Mouse (Mus musculus) heart, embryonic 10.5 days (tissue): ENCODE measurements around the gene Uba7. TPM values are rescaled to one million over a fixed set of nuclear protein-coding genes. Genes with fewer than 3 reads are reported as not detected.
"Not testable (repeated sequence)": the region's sequence is repeated elsewhere in the genome, so short reads cannot be mapped to it uniquely, and the experiment has no call there.

Experiments
- DNase-seq: peaks from one replicate; pipeline ENCODE4 v3.0.0-alpha.2; 2017; ENCODE audit warnings: low spot score
- H3K27ac ChIP-seq: fragments of 300-500 bp; sonication (generic); 2 replicates; pipeline ENCODE4 v1.5.1; 2016; ENCODE audit warnings: mild to moderate bottlenecking
- H3K27me3 ChIP-seq: fragments of 300-500 bp; sonication (generic); 2 replicates; pipeline ENCODE4 v1.6.1; 2016; ENCODE audit warnings: mild to moderate bottlenecking; ENCODE audit not compliant: poor library complexity, insufficient read depth, severe bottlenecking
- H3K36me3 ChIP-seq: fragments of 300-500 bp; sonication (generic); 2 replicates; pipeline ENCODE4 v1.6.1; 2016; ENCODE audit warnings: mild to moderate bottlenecking, moderate library complexity
- H3K4me1 ChIP-seq: fragments of 300-500 bp; sonication (generic); 2 replicates; pipeline ENCODE4 v1.6.1; 2016; ENCODE audit warnings: mild to moderate bottlenecking
- H3K4me3 ChIP-seq: fragments of 300-500 bp; sonication (generic); 2 replicates; pipeline ENCODE4 v1.5.1; 2016; ENCODE audit warnings: mild to moderate bottlenecking, moderate library complexity
- H3K9me3 ChIP-seq: fragments of 300-500 bp; sonication (generic); 2 replicates; pipeline ENCODE4 v1.6.1; 2016; ENCODE audit warnings: mild to moderate bottlenecking, moderate library complexity
- WGBS: fragments of 180-500 bp; shearing (Covaris S2); methylation state at CpG from one replicate; pipeline ENCODE4 v1.1.7; 2016; 5-methylcytosine and 5-hydroxymethylcytosine counted together
- polyA plus RNA-seq: library from polyadenylated mRNA; unstranded; fragments of >200 nt; fragmentation: Nextera tagmentation; extraction: Ambion mirVana; gene quantifications from 2 replicates; pipeline ENCODE4 v1.2.1, GENCODE M21; 2016

Gene Uba7
- polyA plus RNA-seq, 1 experiment from 2014 or later: 29.4 TPM

DNA sequence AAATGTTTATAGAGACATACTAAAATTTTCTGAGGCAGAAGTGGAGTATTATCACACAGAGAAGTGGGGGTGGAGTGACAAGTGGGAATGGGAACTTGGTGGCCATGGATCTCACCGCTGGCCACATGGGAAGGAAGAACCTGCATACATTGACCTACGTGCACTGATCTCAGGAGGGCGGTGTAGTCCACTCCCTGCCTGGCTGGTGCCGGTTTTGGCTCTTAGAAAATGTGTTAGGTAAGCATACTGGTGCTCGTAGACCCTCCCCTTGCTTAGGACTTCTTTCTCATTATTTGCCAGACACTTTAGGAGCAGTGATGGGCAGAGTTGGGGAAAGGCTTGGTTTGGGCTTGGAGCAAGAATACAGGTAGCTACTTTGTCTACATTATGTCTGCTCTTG is 32.7 kb downstream of the Uba7 start:
- Histone ChIP-seq H3K36me3 (peaks cover 19% of the 10 kb centered on the region), H3K27ac (no peak overlapping the region), H3K4me3 (no peak overlapping the region), H3K9me3 (no peaks in the 10 kb centered on the region), H3K4me1 (peaks cover 23% of the 10 kb centered on the region), H3K27me3 (no peaks in the 10 kb centered on the region)
- WGBS: 84% methylated on average over 5 of the region's 5 CpGs
- DNase-seq: no peak

DNA sequence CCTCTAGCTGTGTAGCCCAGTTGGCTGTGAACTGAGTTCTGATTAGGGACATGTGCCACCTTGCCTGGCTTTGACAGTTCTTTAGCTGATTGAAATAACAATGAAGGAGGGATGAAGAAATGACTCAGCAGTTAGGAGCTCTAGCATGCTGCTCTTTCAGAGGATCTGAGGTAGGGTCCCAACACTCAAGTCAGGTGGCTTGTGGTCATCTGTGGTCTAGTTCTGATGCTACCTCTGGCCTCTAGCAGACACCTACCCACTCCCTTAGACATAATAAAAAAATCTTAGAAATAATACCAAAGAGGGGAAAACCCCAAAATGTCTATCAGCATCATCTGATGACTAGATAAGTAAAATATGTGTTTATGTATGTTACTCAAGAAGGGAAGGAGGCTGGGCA is 35.1 kb downstream of the Uba7 start:
- Histone ChIP-seq H3K4me1 (peaks cover 3% of the 10 kb centered on the region; the same call in 1 of the 2 replicates), H3K27me3 (no peaks in the 10 kb centered on the region), H3K9me3 (no peaks in the 10 kb centered on the region), H3K27ac (no peak overlapping the region), H3K36me3 (peaks cover 24% of the 10 kb centered on the region), H3K4me3 (no peak overlapping the region)
- DNase-seq: no peak

DNA sequence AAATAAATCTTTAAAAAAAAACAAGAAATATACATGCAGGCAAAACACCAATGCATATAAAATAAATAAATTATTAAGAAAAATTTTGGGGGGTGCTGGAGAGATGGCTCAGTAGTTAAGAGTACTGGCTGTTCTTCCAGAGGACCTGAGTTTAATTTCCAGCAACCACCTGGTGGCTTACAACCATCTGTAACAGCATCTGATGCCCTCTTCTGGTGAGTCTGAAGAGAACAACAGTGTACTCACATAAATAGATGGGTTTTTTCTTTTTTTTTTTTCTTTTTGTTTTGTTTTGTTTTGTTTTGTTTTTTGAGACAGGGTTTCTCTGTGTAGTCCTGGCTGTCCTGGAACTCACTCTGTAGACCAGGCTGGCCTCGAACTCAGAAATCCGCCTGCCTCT is 38.3 kb downstream of the Uba7 start:
- not testable (repeated sequence) for DNase-seq, H3K9me3 ChIP-seq, H3K4me3 ChIP-seq, H3K4me1 ChIP-seq, H3K27me3 ChIP-seq, H3K27ac ChIP-seq
- H3K36me3 ChIP-seq: peaks cover 29% of the 10 kb centered on the region
- 95% methylated on average over 2 of the region's 2 CpGs for WGBS

DNA sequence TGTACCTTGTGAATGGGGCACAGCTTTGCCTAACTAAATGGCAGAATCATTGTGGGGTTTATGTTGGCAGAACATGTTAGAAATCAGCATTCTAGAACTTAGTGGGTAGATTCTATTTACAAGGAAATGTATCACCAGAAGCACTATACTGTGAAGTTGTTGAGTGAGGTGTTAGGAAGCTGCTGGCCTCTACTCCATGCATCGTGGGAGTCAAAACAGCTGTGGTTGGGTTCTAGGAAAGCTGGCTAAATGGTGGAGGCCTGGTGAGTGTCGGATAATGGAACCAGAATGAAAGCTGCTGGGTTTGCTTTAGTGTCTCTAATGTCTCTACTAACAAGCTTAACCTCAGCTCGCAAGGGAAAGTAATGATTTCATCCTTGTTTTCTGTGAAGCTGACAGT is 41.8 kb downstream of the Uba7 start:
- Histone ChIP-seq H3K9me3 (no peaks in the 10 kb centered on the region), H3K36me3 (peaks cover 27% of the 10 kb centered on the region), H3K4me3 (no peak overlapping the region), H3K27me3 (no peaks in the 10 kb centered on the region), H3K27ac (no peak overlapping the region), H3K4me1 (peaks cover 7% of the 10 kb centered on the region; the same call in 1 of the 2 replicates)
- 85% methylated on average over 3 of the region's 3 CpGs for WGBS
- DNase-seq: no peak

- no peak overlapping the region for H3K4me3 ChIP-seq
- 87% methylated on average over 1 of the region's 1 CpGs for WGBS
- H3K27ac ChIP-seq: peak overlapping the region; percentile 59; the same call in 1 of the 2 replicates
- H3K4me1 ChIP-seq: peaks cover 7% of the 10 kb centered on the region; the same call in 1 of the 2 replicates
- no peaks in the 10 kb centered on the region for H3K27me3 ChIP-seq
- H3K36me3 ChIP-seq: peaks cover 27% of the 10 kb centered on the region
- H3K9me3 ChIP-seq: no peaks in the 10 kb centered on the region
- DNase-seq: no peak
These were observed 45.4 kb downstream of the Uba7 start for GRCm38 (mm10) chr9:108020741-108021140.

- H3K4me1 ChIP-seq: peaks cover 7% of the 10 kb centered on the region; the same call in 1 of the 2 replicates
- H3K27ac ChIP-seq: no peak overlapping the region
- 90% methylated on average over 3 of the region's 3 CpGs for WGBS
- DNase-seq: no peak
- H3K27me3 ChIP-seq: no peaks in the 10 kb centered on the region
- no peak overlapping the region for H3K4me3 ChIP-seq
- peaks cover 44% of the 10 kb centered on the region for H3K36me3 ChIP-seq
- H3K9me3 ChIP-seq: 0 out of 2 replicates have a peak, but pooled peaks cover 2% of the 10 kb centered on the region
These were observed 47.9 kb downstream of the Uba7 start for GRCm38 (mm10) chr9:108023216-108023615.

- no peak overlapping the region for H3K27ac ChIP-seq
- no peak for DNase-seq
- H3K4me3 ChIP-seq: no peak overlapping the region
- no peaks in the 10 kb centered on the region for H3K27me3 ChIP-seq
- H3K4me1 ChIP-seq: no peaks in the 10 kb centered on the region
- H3K9me3 ChIP-seq: 0 out of 2 replicates have a peak, but pooled peaks cover 2% of the 10 kb centered on the region
- 90% methylated on average over 3 of the region's 3 CpGs for WGBS
- H3K36me3 ChIP-seq: peaks cover 55% of the 10 kb centered on the region
These were observed 51.3 kb downstream of the Uba7 start for GRCm38 (mm10) chr9:108026584-108026983.

DNA sequence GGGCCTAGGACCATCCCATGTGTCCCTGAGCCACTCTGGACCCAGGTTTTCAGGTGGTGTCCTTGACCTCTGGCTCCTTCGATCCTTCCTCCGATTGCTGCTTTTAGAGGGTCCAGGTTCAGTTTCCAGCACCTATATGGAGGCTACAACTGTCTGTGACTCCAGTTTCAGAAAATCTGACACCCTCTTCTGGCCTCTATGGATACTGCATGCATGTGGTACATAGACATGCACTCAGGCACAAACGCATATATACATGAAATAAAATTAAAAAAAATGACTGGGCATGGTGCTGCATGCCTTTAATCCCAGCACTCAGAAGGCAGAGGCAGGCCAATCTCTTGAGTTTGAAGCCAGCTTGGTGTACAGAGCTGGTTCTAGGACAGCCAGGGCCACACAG is 52.6 kb downstream of the Uba7 start:
- H3K4me1 ChIP-seq: no peaks in the 10 kb centered on the region
- no peak overlapping the region for H3K27ac ChIP-seq
- no peak overlapping the region for H3K4me3 ChIP-seq
- peaks cover 68% of the 10 kb centered on the region for H3K36me3 ChIP-seq
- H3K27me3 ChIP-seq: no peaks in the 10 kb centered on the region
- H3K9me3 ChIP-seq: 0 out of 2 replicates have a peak, but pooled peaks cover 2% of the 10 kb centered on the region
- DNase-seq: no peak
- WGBS: 96% methylated on average over 3 of the region's 3 CpGs

DNA sequence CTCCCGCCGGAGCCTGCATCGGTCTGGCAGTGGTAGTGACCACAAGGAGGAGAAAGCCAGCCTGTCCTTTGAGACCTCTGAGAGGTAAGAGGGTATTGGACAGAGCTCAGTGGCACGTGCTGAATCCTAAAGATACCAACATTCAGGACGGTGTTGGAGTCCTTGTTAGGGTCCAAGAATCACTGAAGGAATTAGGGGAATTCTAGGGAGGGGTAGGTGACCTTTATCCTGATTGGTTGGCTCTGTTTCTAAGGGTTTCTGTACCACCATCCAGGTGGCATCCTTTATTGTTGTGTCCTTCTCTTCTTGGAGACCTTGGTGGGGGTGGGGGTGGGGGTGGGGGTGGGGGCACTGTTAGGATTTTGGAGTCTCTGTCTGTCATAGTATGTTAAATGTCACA is 56.8 kb downstream of the Uba7 start:
- peaks cover 69% of the 10 kb centered on the region for H3K36me3 ChIP-seq
- no peak overlapping the region for H3K4me3 ChIP-seq
- WGBS: 88% methylated on average over 5 of the region's 5 CpGs
- H3K4me1 ChIP-seq: no peaks in the 10 kb centered on the region
- DNase-seq: no peak
- H3K27ac ChIP-seq: no peak overlapping the region
- 0 out of 2 replicates have a peak, but pooled peaks cover 2% of the 10 kb centered on the region for H3K9me3 ChIP-seq
- no peaks in the 10 kb centered on the region for H3K27me3 ChIP-seq

Other genes with a start within 250 kb of the Uba7 start
- gene Rbm5, start 204.5 kb upstream of the Uba7 start, polyA plus RNA-seq: 131 and 159 TPM in 2 replicates
- gene Rbm6, start 102.3 kb upstream of the Uba7 start, polyA plus RNA-seq: 59.6 and 67.1 TPM in 2 replicates
- 10.7 and 10.8 TPM in 2 replicates for gene Mon1a, start 87.4 kb upstream of the Uba7 start, polyA plus RNA-seq
- 3.8 and 4.1 TPM in 2 replicates for gene Mst1r, start 68.6 kb upstream of the Uba7 start, polyA plus RNA-seq
- not detected in 2 replicates for gene Actl11, start 47.0 kb upstream of the Uba7 start, polyA plus RNA-seq
- gene Camkv, start 39.8 kb upstream of the Uba7 start, polyA plus RNA-seq: 0.79 and 2.3 TPM in 2 replicates
- 18.7 and 30.8 TPM in 2 replicates for gene Traip, start 25.4 kb upstream of the Uba7 start, polyA plus RNA-seq
- gene Gm20661, start 7.6 kb downstream of the Uba7 start, polyA plus RNA-seq: 2.2 and 3.4 TPM in 2 replicates
- gene Inka1, start 10.4 kb downstream of the Uba7 start, polyA plus RNA-seq: 58.7 and 71.1 TPM in 2 replicates
- gene Cdhr4, start 17.0 kb downstream of the Uba7 start, polyA plus RNA-seq: 4.0 and 5.2 TPM in 2 replicates
- 0.69 and 1.0 TPM in 2 replicates for gene Gm20662, start 20.8 kb downstream of the Uba7 start, polyA plus RNA-seq
- 40.7 and 42.3 TPM in 2 replicates for gene Ip6k1, start 27.0 kb downstream of the Uba7 start, polyA plus RNA-seq
- gene Gmppb, start 73.7 kb downstream of the Uba7 start, polyA plus RNA-seq: 30.4 and 30.7 TPM in 2 replicates
- 2.5 and 3.2 TPM in 2 replicates for gene Amigo3, start 77.7 kb downstream of the Uba7 start, polyA plus RNA-seq
- gene Mst1, start 104.9 kb downstream of the Uba7 start, polyA plus RNA-seq: 1.6 TPM in 2 replicates
- 31.8 and 33.1 TPM in 2 replicates for gene Rnf123, start 107.8 kb downstream of the Uba7 start, polyA plus RNA-seq
- 80.7 and 84.4 TPM in 2 replicates for gene Apeh, start 119.1 kb downstream of the Uba7 start, polyA plus RNA-seq
- 1.3 and 1.4 TPM in 2 replicates for gene Bsn, start 214.9 kb downstream of the Uba7 start, polyA plus RNA-seq